Mouse (Mus musculus) embryo, embryonic 9.5 days (tissue): ENCODE results near the gene Cd151.

Experiments used
- DNase-seq: peaks from one replicate; pipeline ENCODE4 v3.0.0-alpha.2; 2017; ENCODE audit errors: extremely low spot score

Cd151 gene

GRCm38 (mm10) chr7:141493729-141494128, 26.5 kb downstream of the Cd151 start:
- no peak for DNase-seq

GRCm38 (mm10) chr7:141495379-141495778, 28.2 kb downstream of the Cd151 start:
- no peak for DNase-seq

GRCm38 (mm10) chr7:141495940-141496339, 28.7 kb downstream of the Cd151 start:
- no peak for DNase-seq

GRCm38 (mm10) chr7:141497600-141497999, 30.4 kb downstream of the Cd151 start:
- DNase-seq, result no peak

- no peak for DNase-seq
Measured at GRCm38 (mm10) chr7:141501820-141502555, 34.8 kb downstream of the Cd151 start.

- no peak for DNase-seq
Measured at GRCm38 (mm10) chr7:141502556-141502905, 35.3 kb downstream of the Cd151 start.

- DNase-seq, result no peak
Measured at GRCm38 (mm10) chr7:141506278-141506677, 39.1 kb downstream of the Cd151 start.

GRCm38 (mm10) chr7:141508160-141508559, 41.0 kb downstream of the Cd151 start:
- no peak for DNase-seq

- DNase-seq, result no peak
Measured at GRCm38 (mm10) chr7:141510196-141510595, 43.0 kb downstream of the Cd151 start.

- DNase-seq, result no peak
Measured at GRCm38 (mm10) chr7:141510681-141511191, 43.5 kb downstream of the Cd151 start.

- no peak for DNase-seq
Measured at GRCm38 (mm10) chr7:141517638-141518037, 50.4 kb downstream of the Cd151 start.

GRCm38 (mm10) chr7:141518296-141518695, 51.1 kb downstream of the Cd151 start:
- DNase-seq, result no peak

GRCm38 (mm10) chr7:141518926-141519325, 51.7 kb downstream of the Cd151 start:
- no peak for DNase-seq

- no peak for DNase-seq
Measured at GRCm38 (mm10) chr7:141519795-141520194, 52.6 kb downstream of the Cd151 start.
